Mouse (Mus musculus): ENCODE measurements around the gene Gm5141. TPM values are rescaled to one million over a fixed set of nuclear protein-coding genes. Genes with fewer than 3 reads are reported as not detected.
"Not testable (repeated sequence)": the region's sequence is repeated elsewhere in the genome, so short reads cannot be mapped to it uniquely, and the experiment has no call there.

Gm5141 gene
- 1 to 10 TPM in 1 of 2 experiments, under 1 TPM in 1; 0.69 to 1.2 TPM for total RNA-seq (2021)
- long read RNA-seq, experiment 1, partial matches to known transcripts: 0 of 3 reads
- long read RNA-seq, experiment 1, other reads (novel, unspliced or antisense): 1 of 3 reads
- long read RNA-seq, experiment 2: 0 reads

GRCm38 (mm10) chr13:62785199-62786134, at the start of gene Gm5141:
Gene Gm5141, minus strand, starts transcription at chr13:62785808.
- intact Hi-C loops (cut with DNase I; ENCODE audit: low total_unique reads): not testable (repeated sequence)
- DNase-seq: peak; percentile 7

GRCm38 (mm10) chr13:62833341-62833740, 47.7 kb upstream of the Gm5141 start:
- DNase-seq: no peak
- intact Hi-C loops (cut with DNase I; ENCODE audit: low total_unique reads): no loop called here

GRCm38 (mm10) chr13:62832239-62832638, 46.6 kb upstream of the Gm5141 start:
- DNase-seq: no peak
- intact Hi-C loops (cut with DNase I; ENCODE audit: low total_unique reads): no loop called here

GRCm38 (mm10) chr13:62815705-62816104, 30.1 kb upstream of the Gm5141 start:
- DNase-seq; intact Hi-C loops (cut with DNase I; ENCODE audit: low total_unique reads): not testable (repeated sequence)

- DNase-seq: no peak
- intact Hi-C loops (cut with DNase I; ENCODE audit: low total_unique reads): no loop called here
These were observed 27.1 kb upstream of the Gm5141 start for GRCm38 (mm10) chr13:62812713-62813112.

GRCm38 (mm10) chr13:62807981-62808380, 22.4 kb upstream of the Gm5141 start:
- intact Hi-C loops (cut with DNase I; ENCODE audit: low total_unique reads); DNase-seq: not testable (repeated sequence)

GRCm38 (mm10) chr13:62786135-62786493, 506 bp upstream of the Gm5141 start:
- DNase-seq; intact Hi-C loops (cut with DNase I; ENCODE audit: low total_unique reads): not testable (repeated sequence)

- intact Hi-C loops (cut with DNase I; ENCODE audit: low total_unique reads): loop anchor here (10.0 kb wide), 1 partner anchor 91 kb away; the partner anchor contains the start of gene Fbp2
- not testable (repeated sequence) for DNase-seq
These were observed 21.8 kb downstream of the Gm5141 start for GRCm38 (mm10) chr13:62763806-62764205.

- DNase-seq: peak; percentile 36
- intact Hi-C loops (cut with DNase I; ENCODE audit: low total_unique reads): loop anchor here (10.0 kb wide), 1 partner anchor 94 kb away; the partner anchor contains the start of gene Fbp2
These were observed 24.9 kb downstream of the Gm5141 start, which contains the start of gene Platr25 for GRCm38 (mm10) chr13:62760432-62761415. Gene Platr25, minus strand, starts transcription at chr13:62760709.

GRCm38 (mm10) chr13:62733322-62733721, 52.3 kb downstream of the Gm5141 start:
- no peak for DNase-seq
- intact Hi-C loops (cut with DNase I; ENCODE audit: low total_unique reads): no loop called here

Small RNAs within 50 kb of the gene (microRNA-seq; reads per million reads assigned to microRNA genes)
- 0 reads per million in 2 experiments for gene Gm24588
- 0 reads per million in 2 experiments for gene Mir713

Other genes with a start within 250 kb of the Gm5141 start
- gene Zfp935, start 227.3 kb downstream of the Gm5141 start, total RNA-seq (2021): under 1 TPM in 1 of 2 experiments, not detected in 1; 0.55 TPM
- gene Zfp934, start 214.6 kb downstream of the Gm5141 start, total RNA-seq (2021): 1 to 10 TPM; 2.7 to 3.7 TPM
- 1 to 10 TPM in 1 of 2 experiments, under 1 TPM in 1; 0.66 to 1.6 TPM for gene 6720489N17Rik, start 161.6 kb downstream of the Gm5141 start, total RNA-seq (2021)
- 1 to 10 TPM; 2.9 to 3.6 TPM for gene Platr25, start 25.1 kb downstream of the Gm5141 start, total RNA-seq (2021)
- 10 to 100 TPM; 63.5 to 77.7 TPM for gene Fbp2, start 72.6 kb upstream of the Gm5141 start, total RNA-seq (2021)
- gene Fbp1, start 102.5 kb upstream of the Gm5141 start, total RNA-seq (2021): not detected
- gene 2010111I01Rik, start 179.1 kb upstream of the Gm5141 start, total RNA-seq (2021): 10 to 100 TPM; 54.1 to 54.3 TPM